Mouse (Mus musculus) forebrain, embryonic 13.5 days (tissue): ENCODE measurements at regions not wholly inside any gene's neighbourhood (a gene's known extent, or its start where the extent isn't known, plus 50 kb on each side); places are given as distances from the start of the nearest gene placed in this dataset.

ENCODE experiments used
- ATAC-seq: fragments of 200-750 bp; cut with Nextera tagmentation; 2 replicates; pipeline ENCODE4 v1.8.0; 2017
- H3K27ac ChIP-seq: fragments of 300-500 bp; sonication (generic); 2 replicates; pipeline ENCODE4 v1.5.1; 2015; ENCODE audit warnings: inconsistent platforms, mild to moderate bottlenecking, moderate library complexity
- H3K27me3 ChIP-seq: fragments of 300-500 bp; sonication (generic); 2 replicates; pipeline ENCODE4 v1.6.1; 2015; ENCODE audit warnings: mild to moderate bottlenecking, inconsistent platforms
- H3K36me3 ChIP-seq: fragments of 300-500 bp; sonication (generic); 2 replicates; pipeline ENCODE4 v1.6.1; 2015; ENCODE audit warnings: mild to moderate bottlenecking, inconsistent platforms; ENCODE audit not compliant: poor library complexity, severe bottlenecking
- H3K4me1 ChIP-seq: fragments of 300-500 bp; sonication (generic); 2 replicates; pipeline ENCODE4 v1.6.1; 2015; ENCODE audit warnings: inconsistent platforms
- H3K4me2 ChIP-seq: fragments of 300-500 bp; sonication (generic); 2 replicates; pipeline ENCODE4 v1.6.1; 2015; ENCODE audit warnings: inconsistent platforms, mild to moderate bottlenecking, moderate library complexity
- H3K4me3 ChIP-seq: fragments of 300-500 bp; sonication (generic); 2 replicates; pipeline ENCODE4 v1.5.1; 2015; ENCODE audit warnings: mild to moderate bottlenecking, inconsistent platforms
- H3K9ac ChIP-seq: fragments of 300-500 bp; sonication (generic); 2 replicates; pipeline ENCODE4 v1.6.1; 2015; ENCODE audit warnings: mild to moderate bottlenecking, inconsistent platforms
- H3K9me3 ChIP-seq: fragments of 300-500 bp; sonication (generic); replicated peaks from 2 replicates; pipeline ENCODE4 v1.6.1; 2016; ENCODE audit warnings: inconsistent platforms
- WGBS: fragments of 180-500 bp; shearing (Covaris S2); methylation state at CpG from one replicate; pipeline ENCODE4 v1.1.7; 2015; 5-methylcytosine and 5-hydroxymethylcytosine counted together

- no peak overlapping the region for H3K4me3 ChIP-seq
- ATAC-seq: no peak
- H3K4me1 ChIP-seq: no peaks in the 10 kb centered on the region
- H3K27me3 ChIP-seq: no peaks in the 10 kb centered on the region
- 74% methylated on average over 3 of the region's 3 CpGs for WGBS
- no peak overlapping the region for H3K4me2 ChIP-seq
- no peaks in the 10 kb centered on the region for H3K36me3 ChIP-seq
- no peak overlapping the region for H3K9ac ChIP-seq
- no peak overlapping the region for H3K27ac ChIP-seq
- no peaks in the 10 kb centered on the region for H3K9me3 ChIP-seq
These were observed 139.9 kb upstream of the Frg1 start for GRCm38 (mm10) chr8:41556819-41557218.

GRCm38 (mm10) chr8:41552747-41553534 is 136.1 kb upstream of the Frg1 start:
- ATAC-seq: no peak
- no peaks in the 10 kb centered on the region for H3K4me1 ChIP-seq
- H3K4me3 ChIP-seq: no peak overlapping the region
- H3K27me3 ChIP-seq: no peaks in the 10 kb centered on the region
- H3K4me2 ChIP-seq: no peak overlapping the region
- H3K36me3 ChIP-seq: no peaks in the 10 kb centered on the region
- no peak overlapping the region for H3K27ac ChIP-seq
- H3K9me3 ChIP-seq: no peaks in the 10 kb centered on the region
- WGBS: 78% methylated on average over 8 of the region's 8 CpGs
- no peak overlapping the region for H3K9ac ChIP-seq

DNA sequence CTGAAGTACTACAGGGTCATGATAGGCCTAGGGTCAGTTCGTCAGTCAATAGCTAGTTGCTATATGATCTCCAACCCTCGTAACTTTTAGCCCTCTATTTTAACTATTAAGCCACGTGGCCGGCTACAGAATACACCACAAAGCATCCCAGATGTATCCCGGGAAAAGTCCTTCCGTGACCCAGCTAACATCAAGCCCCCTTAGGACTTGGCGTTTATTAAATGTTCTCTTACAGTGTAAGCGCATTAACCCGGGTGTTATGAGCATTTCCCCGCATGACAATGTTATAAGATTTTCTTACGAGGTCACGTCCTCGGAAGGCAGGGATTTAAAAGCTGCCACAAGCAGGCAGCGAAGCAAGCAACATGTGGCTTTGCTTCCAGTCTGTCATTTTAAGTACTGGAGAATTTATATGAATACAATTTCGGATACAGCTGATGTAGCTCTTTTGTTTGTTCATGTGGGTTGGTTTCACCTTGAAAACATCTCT is 135.1 kb upstream of the Frg1 start:
- H3K9ac ChIP-seq: no peak overlapping the region
- 90% methylated on average over 15 of the region's 15 CpGs for WGBS
- H3K9me3 ChIP-seq: no peaks in the 10 kb centered on the region
- H3K36me3 ChIP-seq: no peaks in the 10 kb centered on the region
- H3K4me2 ChIP-seq: no peak overlapping the region
- H3K4me3 ChIP-seq: no peak overlapping the region
- no peaks in the 10 kb centered on the region for H3K27me3 ChIP-seq
- no peak for ATAC-seq
- no peak overlapping the region for H3K27ac ChIP-seq
- H3K4me1 ChIP-seq: no peaks in the 10 kb centered on the region

- H3K27me3 ChIP-seq: no peaks in the 10 kb centered on the region
- no peaks in the 10 kb centered on the region for H3K4me1 ChIP-seq
- WGBS: 80% methylated on average over 2 of the region's 2 CpGs
- no peak overlapping the region for H3K27ac ChIP-seq
- no peak; the same call in 1 of the 2 replicates for ATAC-seq
- H3K4me2 ChIP-seq: no peak overlapping the region
- H3K9me3 ChIP-seq: no peaks in the 10 kb centered on the region
- no peak overlapping the region for H3K9ac ChIP-seq
- no peaks in the 10 kb centered on the region for H3K36me3 ChIP-seq
- H3K4me3 ChIP-seq: no peak overlapping the region
These were observed 133.2 kb upstream of the Frg1 start for GRCm38 (mm10) chr8:41550095-41550420.

GRCm38 (mm10) chr8:41549220-41550094 is 132.6 kb upstream of the Frg1 start:
- H3K4me1 ChIP-seq: no peaks in the 10 kb centered on the region
- no peak overlapping the region for H3K9ac ChIP-seq
- no peaks in the 10 kb centered on the region for H3K9me3 ChIP-seq
- no peak overlapping the region for H3K27ac ChIP-seq
- no peak overlapping the region for H3K4me3 ChIP-seq
- no peak overlapping the region for H3K4me2 ChIP-seq
- no peaks in the 10 kb centered on the region for H3K27me3 ChIP-seq
- 80% methylated on average over 25 of the region's 25 CpGs for WGBS
- no peaks in the 10 kb centered on the region for H3K36me3 ChIP-seq
- no peak; the same call in 1 of the 2 replicates for ATAC-seq

GRCm38 (mm10) chr8:41547730-41548368 is 131.0 kb upstream of the Frg1 start:
- no peaks in the 10 kb centered on the region for H3K27me3 ChIP-seq
- H3K36me3 ChIP-seq: no peaks in the 10 kb centered on the region
- no peaks in the 10 kb centered on the region for H3K9me3 ChIP-seq
- no peak for ATAC-seq
- no peak overlapping the region for H3K9ac ChIP-seq
- H3K4me3 ChIP-seq: no peak overlapping the region
- no peak overlapping the region for H3K27ac ChIP-seq
- H3K4me2 ChIP-seq: no peak overlapping the region
- WGBS: 88% methylated on average over 7 of the region's 7 CpGs
- no peaks in the 10 kb centered on the region for H3K4me1 ChIP-seq

DNA sequence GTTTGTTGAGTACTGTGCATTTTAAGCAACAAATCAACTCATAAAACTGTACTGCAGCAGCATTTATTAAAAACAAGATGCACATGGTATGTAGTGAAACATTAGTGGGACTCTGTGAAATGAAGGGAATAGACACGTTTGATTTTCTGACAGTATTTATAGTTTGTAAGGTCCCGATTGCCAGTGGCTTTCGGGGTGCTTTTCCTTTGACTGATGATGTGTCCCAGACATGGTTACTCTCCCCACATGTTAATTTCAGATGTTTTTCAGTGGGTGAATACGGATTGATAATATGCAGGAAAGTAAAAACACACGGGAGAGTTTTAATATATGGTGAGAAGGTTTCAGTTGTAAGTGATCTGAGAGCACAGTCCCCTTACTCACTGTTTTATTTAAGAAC is 115.3 kb upstream of the Frg1 start:
- Histone ChIP-seq H3K4me1 (no peaks in the 10 kb centered on the region), H3K4me3 (no peak overlapping the region)
- 91% methylated on average over 5 of the region's 5 CpGs for WGBS

DNA sequence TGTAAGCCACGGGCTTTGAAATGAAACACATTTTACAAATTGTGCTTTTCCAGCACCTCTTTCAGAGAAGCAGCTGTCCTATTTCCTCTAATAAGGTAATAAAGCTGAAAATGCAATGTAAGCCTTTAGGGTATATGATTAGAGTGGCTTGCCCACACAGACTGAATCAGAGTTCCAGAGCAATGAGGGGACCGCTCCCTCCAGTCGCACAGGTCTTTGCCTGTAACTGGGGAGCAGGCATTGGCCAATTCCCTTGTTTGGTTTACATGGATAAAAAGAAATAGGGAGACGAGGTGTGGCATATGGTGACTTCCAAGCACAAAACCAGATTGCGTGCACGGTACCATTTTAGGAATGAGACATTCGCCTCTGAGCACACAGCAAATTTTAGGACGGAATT is 112.7 kb upstream of the Frg1 start:
- Histone ChIP-seq H3K9me3 (no peaks in the 10 kb centered on the region), H3K4me2 (no peak overlapping the region), H3K36me3 (no peaks in the 10 kb centered on the region), H3K4me1 (no peaks in the 10 kb centered on the region), H3K9ac (no peak overlapping the region), H3K4me3 (no peak overlapping the region), H3K27me3 (no peaks in the 10 kb centered on the region), H3K27ac (no peak overlapping the region)
- 90% methylated on average over 8 of the region's 8 CpGs for WGBS
- ATAC-seq: no peak

More for the DNA sequence above, 115.3 kb upstream of the Frg1 start:
- Histone ChIP-seq H3K9ac (no peak overlapping the region), H3K27ac (no peak overlapping the region), H3K27me3 (no peaks in the 10 kb centered on the region), H3K9me3 (no peaks in the 10 kb centered on the region), H3K4me2 (no peak overlapping the region), H3K36me3 (no peaks in the 10 kb centered on the region)
- no peak for ATAC-seq

DNA sequence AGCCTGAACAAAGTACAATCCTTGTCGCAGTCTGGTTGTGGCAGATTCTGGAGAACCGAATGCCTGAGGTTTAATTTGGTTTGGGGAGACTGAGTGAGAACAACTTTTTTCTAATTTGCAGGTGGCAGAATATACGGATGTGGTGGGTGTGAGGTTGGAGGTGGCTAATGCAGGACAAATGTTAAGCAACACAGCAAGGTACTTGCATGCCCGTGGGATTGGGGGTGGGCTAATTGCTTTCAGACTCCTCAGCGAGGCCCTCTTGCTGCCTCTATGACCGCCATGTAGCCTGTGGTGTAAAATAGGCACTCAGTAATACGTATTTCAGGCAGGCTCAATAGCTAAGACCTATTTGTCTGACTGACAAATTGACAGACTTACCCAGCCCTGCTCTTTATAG is 109.4 kb upstream of the Frg1 start:
- Histone ChIP-seq H3K36me3 (no peaks in the 10 kb centered on the region), H3K9me3 (no peaks in the 10 kb centered on the region), H3K27me3 (no peaks in the 10 kb centered on the region), H3K9ac (no peak overlapping the region), H3K4me1 (no peaks in the 10 kb centered on the region), H3K4me3 (no peak overlapping the region), H3K27ac (no peak overlapping the region), H3K4me2 (no peak overlapping the region)
- WGBS: 68% methylated on average over 7 of the region's 7 CpGs
- no peak for ATAC-seq

GRCm38 (mm10) chr8:41485163-41485562 is 68.3 kb upstream of the Frg1 start:
- Histone ChIP-seq H3K36me3 (no peaks in the 10 kb centered on the region), H3K4me1 (no peaks in the 10 kb centered on the region), H3K27me3 (no peaks in the 10 kb centered on the region), H3K4me2 (no peak overlapping the region), H3K9ac (no peak overlapping the region), H3K9me3 (no peaks in the 10 kb centered on the region), H3K4me3 (no peak overlapping the region), H3K27ac (no peak overlapping the region)
- WGBS: 86% methylated on average over 5 of the region's 5 CpGs
- no peak for ATAC-seq

- H3K4me3 ChIP-seq: no peak overlapping the region
- no peaks in the 10 kb centered on the region for H3K9me3 ChIP-seq
- no peaks in the 10 kb centered on the region for H3K4me1 ChIP-seq
- ATAC-seq: no peak
- WGBS: 67% methylated on average over 3 of the region's 3 CpGs
- no peaks in the 10 kb centered on the region for H3K36me3 ChIP-seq
- no peak overlapping the region for H3K9ac ChIP-seq
- H3K27me3 ChIP-seq: no peaks in the 10 kb centered on the region
- H3K27ac ChIP-seq: no peak overlapping the region
- no peak overlapping the region for H3K4me2 ChIP-seq
These were observed 66.4 kb upstream of the Frg1 start for GRCm38 (mm10) chr8:41483297-41483696.
